Mouse (Mus musculus): ENCODE data around the gene Tns1. TPM values are rescaled to one million over a fixed set of nuclear protein-coding genes. Genes with fewer than 3 reads are reported as not detected.

The Tns1 gene
- total RNA-seq, 2 experiments from 2014 or later, result 8.5 to 11.9 TPM

- ATAC-seq (replicated peaks; ENCODE audit: low FRiP score, poor library complexity, severe bottlenecking), result no peak
Measured at GRCm38 (mm10) chr1:73972726-73973125, 151.5 kb downstream of the Tns1 start.

GRCm38 (mm10) chr1:73970161-73970730, 154.0 kb downstream of the Tns1 start:
- no peak for ATAC-seq (replicated peaks; ENCODE audit: low FRiP score, poor library complexity, severe bottlenecking)

GRCm38 (mm10) chr1:73968712-73969511, 155.3 kb downstream of the Tns1 start:
- ATAC-seq (replicated peaks; ENCODE audit: low FRiP score, poor library complexity, severe bottlenecking), result no peak

GRCm38 (mm10) chr1:73966411-73967238, 157.6 kb downstream of the Tns1 start:
- no peak for ATAC-seq (replicated peaks; ENCODE audit: low FRiP score, poor library complexity, severe bottlenecking)

GRCm38 (mm10) chr1:73964151-73964743, 160.0 kb downstream of the Tns1 start:
- ATAC-seq (replicated peaks; ENCODE audit: low FRiP score, poor library complexity, severe bottlenecking), result no peak

GRCm38 (mm10) chr1:73963626-73964025, 160.6 kb downstream of the Tns1 start:
- no peak for ATAC-seq (replicated peaks; ENCODE audit: low FRiP score, poor library complexity, severe bottlenecking)

GRCm38 (mm10) chr1:73962668-73963371, 161.4 kb downstream of the Tns1 start:
- ATAC-seq (replicated peaks; ENCODE audit: low FRiP score, poor library complexity, severe bottlenecking), result no peak

- no peak for ATAC-seq (replicated peaks; ENCODE audit: low FRiP score, poor library complexity, severe bottlenecking)
Measured at GRCm38 (mm10) chr1:73962049-73962448, 162.2 kb downstream of the Tns1 start.

- no peak for ATAC-seq (replicated peaks; ENCODE audit: low FRiP score, poor library complexity, severe bottlenecking)
Measured at GRCm38 (mm10) chr1:73959758-73960157, 164.5 kb downstream of the Tns1 start.

GRCm38 (mm10) chr1:73959344-73959743, 164.9 kb downstream of the Tns1 start:
- ATAC-seq (replicated peaks; ENCODE audit: low FRiP score, poor library complexity, severe bottlenecking), result no peak

GRCm38 (mm10) chr1:73958210-73958983, 165.9 kb downstream of the Tns1 start:
- ATAC-seq (replicated peaks; ENCODE audit: low FRiP score, poor library complexity, severe bottlenecking), result no peak

- ATAC-seq (replicated peaks; ENCODE audit: low FRiP score, poor library complexity, severe bottlenecking), result no peak
Measured at GRCm38 (mm10) chr1:73957428-73957827, 166.8 kb downstream of the Tns1 start.

GRCm38 (mm10) chr1:73956320-73956719, 167.9 kb downstream of the Tns1 start:
- ATAC-seq (replicated peaks; ENCODE audit: low FRiP score, poor library complexity, severe bottlenecking), result no peak

- no peak for ATAC-seq (replicated peaks; ENCODE audit: low FRiP score, poor library complexity, severe bottlenecking)
Measured at GRCm38 (mm10) chr1:73955259-73955842, 168.9 kb downstream of the Tns1 start.

- no peak for ATAC-seq (replicated peaks; ENCODE audit: low FRiP score, poor library complexity, severe bottlenecking)
Measured at GRCm38 (mm10) chr1:73954614-73955013, 169.6 kb downstream of the Tns1 start.

- ATAC-seq (replicated peaks; ENCODE audit: low FRiP score, poor library complexity, severe bottlenecking), result no peak
Measured at GRCm38 (mm10) chr1:73954015-73954408, 170.2 kb downstream of the Tns1 start.

GRCm38 (mm10) chr1:73953317-73954014, 170.8 kb downstream of the Tns1 start:
- ATAC-seq (replicated peaks; ENCODE audit: low FRiP score, poor library complexity, severe bottlenecking), result no peak

- ATAC-seq (replicated peaks; ENCODE audit: low FRiP score, poor library complexity, severe bottlenecking), result no peak
Measured at GRCm38 (mm10) chr1:73952598-73952997, 171.7 kb downstream of the Tns1 start.

Data from erythroblast, adult 5-6 weeks (primary cell).